Mouse (Mus musculus): ENCODE measurements at regions not wholly inside any gene's neighbourhood (a gene's known extent, or its start where the extent isn't known, plus 50 kb on each side); places are given as distances from the start of the nearest gene placed in this dataset.

DNA sequence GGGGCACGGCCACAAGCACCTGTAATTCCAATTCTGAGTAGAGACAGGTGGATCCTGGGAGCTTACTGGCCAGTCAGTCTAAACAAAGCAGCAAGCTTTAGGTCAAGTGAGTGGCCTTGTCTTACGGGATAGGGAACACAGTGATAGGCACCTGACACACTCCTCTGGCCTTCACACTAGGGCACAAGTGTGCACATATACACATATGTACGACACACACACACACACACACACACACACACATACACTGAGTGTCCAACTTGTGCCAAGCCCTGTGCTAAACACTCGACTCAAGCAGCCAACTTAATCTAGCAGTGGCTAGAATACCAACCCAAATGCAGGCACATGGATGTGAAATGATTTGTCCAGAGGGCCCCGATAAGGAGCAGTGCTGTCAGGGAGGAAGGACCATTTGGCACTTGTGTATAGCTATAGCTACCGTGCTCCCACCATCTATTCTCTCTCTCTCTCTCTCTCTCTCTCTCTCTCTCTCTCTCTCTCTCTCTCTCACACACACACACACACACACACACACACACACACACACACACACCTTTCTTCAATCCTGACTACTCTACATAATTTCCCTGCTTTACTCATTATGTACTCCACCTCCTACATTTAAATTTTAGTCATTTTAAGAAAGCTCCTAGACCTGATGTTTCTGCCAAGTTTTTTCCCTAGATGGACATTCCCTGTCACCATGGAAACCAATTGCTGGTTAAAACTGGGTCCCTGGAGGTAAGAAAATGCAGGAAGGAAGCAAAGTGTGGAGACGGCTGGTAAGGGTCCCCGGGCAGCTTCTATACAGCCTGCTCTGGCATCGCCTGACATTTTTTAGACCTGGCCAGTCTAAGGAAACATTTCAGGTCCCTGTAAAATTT lies 609.2 kb downstream of the Zfp706 start:
- H3K4me1 ChIP-seq (ENCODE audit: control insufficient read depth, insufficient read depth, insufficient read length, low read length), result no peaks in the 10 kb centered on the region
- 88% methylated on average over 9 of the region's 9 CpGs for WGBS

DNA sequence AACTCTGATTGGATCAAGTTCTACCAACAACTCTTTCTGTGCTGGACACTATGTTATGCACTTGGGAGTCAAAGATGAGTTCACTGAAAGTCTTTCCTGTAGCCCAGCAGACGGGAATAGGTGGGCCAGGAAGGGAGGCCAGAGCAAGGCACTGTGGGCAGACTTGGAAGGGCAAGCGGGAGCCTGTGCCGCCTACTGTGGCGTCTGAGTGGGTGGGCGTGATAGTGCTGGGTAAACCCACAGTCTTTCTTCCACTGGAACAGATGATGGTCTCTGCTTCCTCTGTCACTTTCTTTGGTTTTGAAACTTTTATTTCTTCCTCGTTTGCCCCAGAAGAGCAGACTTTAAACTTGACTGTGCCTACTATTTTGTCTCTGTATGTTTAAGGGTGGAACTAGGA lies 610.8 kb downstream of the Zfp706 start:
- H3K27ac ChIP-seq (ENCODE audit: insufficient read depth, low read depth, low read length), result no peak overlapping the region
- WGBS, result 79% methylated on average over 6 of the region's 6 CpGs
- H3K27me3 ChIP-seq (ENCODE audit: control insufficient read depth, insufficient read depth, low read length), result no peaks in the 10 kb centered on the region
- TF ChIP-seq CTCF (IDR thresholded peaks at IDR 0.05; ENCODE audit: extremely low read depth, insufficient read length, insufficient replicate concordance, low read depth, low read length), result no peak
- no peak for TF ChIP-seq POLR2A (IDR thresholded peaks at IDR 0.05; ENCODE audit: low read depth, low read length)
- no peaks in the 10 kb centered on the region for H3K36me3 ChIP-seq (ENCODE audit: control insufficient read depth, insufficient read depth, low read length)
- no peaks in the 10 kb centered on the region for H3K4me1 ChIP-seq (ENCODE audit: control insufficient read depth, insufficient read depth, insufficient read length, low read length)
- H3K4me3 ChIP-seq (ENCODE audit: low read depth, low read length), result no peak overlapping the region

More for the DNA sequence above, 609.2 kb downstream of the Zfp706 start:
- no peaks in the 10 kb centered on the region for H3K36me3 ChIP-seq (ENCODE audit: control insufficient read depth, insufficient read depth, low read length)
- no peak overlapping the region for H3K4me3 ChIP-seq (ENCODE audit: low read depth, low read length)
- H3K27me3 ChIP-seq (ENCODE audit: control insufficient read depth, insufficient read depth, low read length), result no peaks in the 10 kb centered on the region
- TF ChIP-seq CTCF (IDR thresholded peaks at IDR 0.05; ENCODE audit: extremely low read depth, insufficient read length, insufficient replicate concordance, low read depth, low read length), result no peak
- TF ChIP-seq POLR2A (IDR thresholded peaks at IDR 0.05; ENCODE audit: low read depth, low read length), result no peak
- H3K27ac ChIP-seq (ENCODE audit: insufficient read depth, low read depth, low read length), result no peak overlapping the region

DNA sequence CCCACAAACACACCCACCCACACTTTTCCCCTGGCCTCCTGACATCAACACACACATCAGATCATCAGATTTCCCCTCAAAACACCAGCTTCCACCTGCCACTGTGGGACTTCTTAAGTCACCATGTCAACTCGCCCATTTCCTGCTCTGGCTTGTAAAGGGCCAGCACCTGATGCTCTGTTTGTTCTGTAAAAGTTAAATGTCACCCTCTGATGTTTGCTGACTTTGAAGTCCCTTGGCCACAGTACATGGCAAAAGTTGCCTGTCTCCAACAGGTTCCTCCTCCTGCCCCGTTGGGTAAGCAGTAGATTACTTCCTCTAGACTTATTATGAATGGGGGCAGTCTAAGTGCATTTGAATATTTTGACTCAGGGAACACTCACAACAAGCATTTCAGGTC lies 611.3 kb downstream of the Zfp706 start:
- Histone ChIP-seq H3K4me3 (ENCODE audit: low read depth, low read length) (no peak overlapping the region), H3K27me3 (ENCODE audit: control insufficient read depth, insufficient read depth, low read length) (no peaks in the 10 kb centered on the region), H3K36me3 (ENCODE audit: control insufficient read depth, insufficient read depth, low read length) (no peaks in the 10 kb centered on the region), H3K27ac (ENCODE audit: insufficient read depth, low read depth, low read length) (no peak overlapping the region), H3K4me1 (ENCODE audit: control insufficient read depth, insufficient read depth, insufficient read length, low read length) (no peaks in the 10 kb centered on the region)
- no peak for TF ChIP-seq CTCF (IDR thresholded peaks at IDR 0.05; ENCODE audit: extremely low read depth, insufficient read length, insufficient replicate concordance, low read depth, low read length)
- TF ChIP-seq POLR2A (IDR thresholded peaks at IDR 0.05; ENCODE audit: low read depth, low read length), result no peak
- WGBS, result 25% methylated on average over 2 of the region's 2 CpGs

DNA sequence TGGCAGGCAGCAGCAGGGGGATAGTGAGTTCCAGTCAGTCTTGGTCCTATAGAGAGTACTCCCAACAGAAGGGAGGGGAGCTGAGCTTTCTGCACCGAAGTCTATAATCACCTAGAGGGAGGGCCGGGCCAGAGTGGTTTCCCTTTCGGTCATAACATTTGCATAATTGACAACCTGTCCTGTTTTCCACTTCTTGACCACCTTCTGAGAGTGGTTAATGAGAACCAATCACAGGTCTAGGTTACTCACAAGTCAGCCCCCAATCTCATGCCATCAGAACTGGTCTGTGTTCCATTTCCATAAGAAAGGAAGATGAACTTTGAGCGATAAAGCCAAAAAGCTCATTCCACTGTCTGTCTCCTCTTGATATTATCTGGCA lies 611.9 kb downstream of the Zfp706 start:
- TF ChIP-seq CTCF (IDR thresholded peaks at IDR 0.05; ENCODE audit: extremely low read depth, insufficient read length, insufficient replicate concordance, low read depth, low read length), result no peak
- TF ChIP-seq POLR2A (IDR thresholded peaks at IDR 0.05; ENCODE audit: low read depth, low read length), result no peak

DNA sequence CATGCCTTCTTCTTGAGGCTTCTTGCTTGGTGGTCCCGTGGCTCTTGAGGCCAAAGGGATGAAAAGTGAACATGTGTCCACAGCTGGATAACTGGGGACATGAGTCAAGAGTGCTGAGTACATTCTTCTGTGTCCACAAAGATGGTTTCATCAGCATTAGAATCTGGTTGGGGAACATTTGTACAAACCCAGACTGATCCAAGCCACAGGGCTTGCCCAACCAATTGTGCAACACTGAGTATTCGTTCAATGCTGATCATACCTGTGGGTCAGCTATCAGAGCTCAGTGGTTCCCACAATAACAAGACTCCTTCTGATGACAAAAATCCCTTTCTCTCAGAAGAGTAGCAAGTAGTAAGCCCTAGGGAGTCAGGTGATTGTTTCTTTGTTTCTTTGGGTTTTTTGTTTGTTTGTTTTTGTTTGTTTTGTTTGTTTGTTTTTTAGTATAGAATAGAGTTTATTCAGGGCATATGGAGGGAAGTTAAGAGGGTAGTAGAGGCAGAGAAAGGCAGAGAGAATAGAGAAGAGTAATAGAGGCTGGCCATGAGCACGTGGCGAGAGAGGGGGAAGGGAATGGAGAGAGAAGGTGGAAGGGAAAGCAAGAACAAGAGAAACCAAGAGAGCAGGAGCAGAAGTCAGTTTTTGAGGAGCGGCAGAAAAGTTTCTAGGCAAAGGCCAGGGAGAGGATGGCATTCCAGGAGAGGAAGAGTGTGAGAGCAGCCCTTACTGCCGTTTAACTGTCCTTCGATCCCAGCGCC lies 612.5 kb downstream of the Zfp706 start:
- Histone ChIP-seq H3K4me1 (ENCODE audit: control insufficient read depth, insufficient read depth, insufficient read length, low read length) (no peaks in the 10 kb centered on the region), H3K36me3 (ENCODE audit: control insufficient read depth, insufficient read depth, low read length) (no peaks in the 10 kb centered on the region), H3K27ac (ENCODE audit: insufficient read depth, low read depth, low read length) (no peak overlapping the region), H3K27me3 (ENCODE audit: control insufficient read depth, insufficient read depth, low read length) (no peaks in the 10 kb centered on the region), H3K4me3 (ENCODE audit: low read depth, low read length) (no peak overlapping the region)
- WGBS, result 81% methylated on average over 8 of the region's 8 CpGs
- TF ChIP-seq CTCF (IDR thresholded peaks at IDR 0.05; ENCODE audit: extremely low read depth, insufficient read length, insufficient replicate concordance, low read depth, low read length) (no peak), POLR2A (IDR thresholded peaks at IDR 0.05; ENCODE audit: low read depth, low read length) (no peak)

More for the DNA sequence above, 611.9 kb downstream of the Zfp706 start:
- Histone ChIP-seq H3K36me3 (ENCODE audit: control insufficient read depth, insufficient read depth, low read length) (no peaks in the 10 kb centered on the region), H3K27me3 (ENCODE audit: control insufficient read depth, insufficient read depth, low read length) (no peaks in the 10 kb centered on the region), H3K4me3 (ENCODE audit: low read depth, low read length) (no peak overlapping the region), H3K4me1 (ENCODE audit: control insufficient read depth, insufficient read depth, insufficient read length, low read length) (no peaks in the 10 kb centered on the region), H3K27ac (ENCODE audit: insufficient read depth, low read depth, low read length) (no peak overlapping the region)
- 65% methylated on average over 4 of the region's 4 CpGs for WGBS

DNA sequence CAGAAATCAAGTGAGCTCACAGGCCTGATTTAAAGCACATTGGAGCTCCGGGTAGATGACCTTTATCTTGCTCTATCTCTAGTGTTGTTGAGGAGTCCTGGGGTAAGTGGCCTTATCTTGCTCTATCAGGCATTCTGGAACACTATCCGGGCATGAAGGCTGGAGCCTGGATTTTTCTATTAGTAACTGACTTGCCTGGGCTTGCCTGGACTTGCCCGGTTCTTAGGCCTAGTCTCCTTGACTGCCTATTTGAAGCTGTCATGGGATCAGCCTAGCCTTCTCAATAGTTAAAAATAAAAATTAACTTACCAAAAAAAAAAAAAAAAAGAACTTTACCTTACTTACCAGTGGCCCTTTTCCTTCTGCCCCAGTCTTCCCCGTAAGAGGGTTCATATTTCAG lies 617.8 kb downstream of the Zfp706 start:
- Histone ChIP-seq H3K4me1 (ENCODE audit: control insufficient read depth, insufficient read depth, insufficient read length, low read length) (no peaks in the 10 kb centered on the region), H3K27ac (ENCODE audit: insufficient read depth, low read depth, low read length) (no peak overlapping the region), H3K27me3 (ENCODE audit: control insufficient read depth, insufficient read depth, low read length) (no peaks in the 10 kb centered on the region), H3K4me3 (ENCODE audit: low read depth, low read length) (no peak overlapping the region), H3K36me3 (ENCODE audit: control insufficient read depth, insufficient read depth, low read length) (no peaks in the 10 kb centered on the region)
- WGBS, result 72% methylated on average over 4 of the region's 4 CpGs
- TF ChIP-seq POLR2A (IDR thresholded peaks at IDR 0.05; ENCODE audit: low read depth, low read length) (no peak), CTCF (IDR thresholded peaks at IDR 0.05; ENCODE audit: extremely low read depth, insufficient read length, insufficient replicate concordance, low read depth, low read length) (no peak)

DNA sequence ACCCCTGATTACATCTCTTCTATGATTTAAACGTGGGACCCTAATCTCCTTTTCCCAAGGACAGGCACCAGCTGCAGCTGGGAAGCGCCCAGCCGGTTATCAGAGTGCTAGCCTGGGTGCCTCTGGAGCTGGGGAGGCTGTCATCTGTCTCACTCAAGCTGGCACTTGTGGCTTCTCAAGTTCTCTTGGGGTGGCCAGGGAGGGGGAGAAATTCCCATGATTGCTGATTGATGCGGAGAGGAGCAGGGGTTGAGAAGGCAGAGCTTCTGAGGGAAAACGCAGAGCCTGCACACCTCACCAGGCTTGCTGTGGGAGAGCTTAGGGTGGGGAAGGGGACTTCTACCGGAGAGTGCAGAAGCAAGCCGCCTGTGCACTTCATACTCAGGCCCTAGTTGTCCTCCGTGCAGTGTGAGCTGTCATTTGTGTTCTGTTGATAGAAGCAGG lies 626.3 kb downstream of the Zfp706 start:
- Histone ChIP-seq H3K27ac (ENCODE audit: insufficient read depth, low read depth, low read length) (no peak overlapping the region), H3K4me3 (ENCODE audit: low read depth, low read length) (no peak overlapping the region), H3K27me3 (ENCODE audit: control insufficient read depth, insufficient read depth, low read length) (no peaks in the 10 kb centered on the region), H3K36me3 (ENCODE audit: control insufficient read depth, insufficient read depth, low read length) (no peaks in the 10 kb centered on the region), H3K4me1 (ENCODE audit: control insufficient read depth, insufficient read depth, insufficient read length, low read length) (peaks cover 10% of the 10 kb centered on the region; the same call in 1 of the 2 replicates)
- 15% methylated on average over 8 of the region's 8 CpGs for WGBS
- TF ChIP-seq POLR2A (IDR thresholded peaks at IDR 0.05; ENCODE audit: low read depth, low read length) (no peak), CTCF (IDR thresholded peaks at IDR 0.05; ENCODE audit: extremely low read depth, insufficient read length, insufficient replicate concordance, low read depth, low read length) (no peak)

Measured in small intestine, adult 2 months (tissue).